Mouse (Mus musculus) urinary bladder, postnatal 36 days (tissue): ENCODE measurements around the gene Clec3a.
A peak's percentile ranks its signal among the peaks of the same experiment; 100 is the strongest.

Source experiments
- DNase-seq, 2 experiments: peaks; one replicate each; pipeline ENCODE4 v3.0.0; 2022; ENCODE audit warnings: low spot score in 2 of 2, mixed read lengths in 1 of 2

Gene Clec3a

GRCm38 (mm10) chr8:114458113-114458784 is 40.4 kb downstream of the Clec3a start:
- DNase-seq, result peak in 1 of 2 experiments; percentile 18

- DNase-seq, result no peak
These were observed 42.7 kb downstream of the Clec3a start for GRCm38 (mm10) chr8:114460600-114460999.

DNA sequence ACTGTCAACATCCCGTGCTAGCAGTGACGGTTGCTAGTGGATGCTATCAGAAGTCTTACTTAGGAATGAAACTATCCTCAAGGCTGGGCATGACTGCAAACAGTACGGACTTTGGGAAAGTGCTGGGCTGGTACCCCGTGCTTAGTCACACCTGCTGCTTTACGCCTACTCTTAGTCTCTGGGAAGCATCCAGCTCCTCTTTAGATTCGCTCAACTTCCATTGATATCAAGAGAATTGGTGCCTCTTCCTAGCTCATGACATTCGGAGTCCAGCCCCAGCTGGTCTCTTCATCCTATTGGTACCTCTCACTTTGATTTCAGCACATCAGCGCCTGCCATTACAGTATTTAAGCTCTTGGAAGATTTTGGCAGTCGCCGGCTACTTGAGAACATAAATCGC is 44.7 kb downstream of the Clec3a start:
- no peak for DNase-seq

DNA sequence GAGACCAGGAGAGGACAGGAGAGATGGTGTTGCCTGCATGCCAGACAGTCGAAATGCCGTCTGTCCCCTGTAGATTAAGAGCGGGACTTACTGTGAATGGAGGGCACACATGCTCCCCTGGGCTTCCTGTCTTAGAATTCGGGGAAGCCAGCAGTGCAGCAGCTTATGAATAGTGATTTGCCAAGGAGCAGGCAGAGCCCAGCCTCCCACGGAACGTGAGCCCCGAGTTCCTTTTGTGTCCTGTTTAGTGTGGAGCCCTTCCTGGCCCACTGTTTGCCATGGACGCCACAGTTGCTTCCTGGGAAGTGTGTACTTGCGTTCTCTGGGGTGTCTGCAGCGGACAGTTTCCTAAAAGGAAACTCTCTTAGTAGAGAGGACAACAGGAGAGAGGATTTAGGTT is 45.4 kb downstream of the Clec3a start:
- DNase-seq, result no peak

DNA sequence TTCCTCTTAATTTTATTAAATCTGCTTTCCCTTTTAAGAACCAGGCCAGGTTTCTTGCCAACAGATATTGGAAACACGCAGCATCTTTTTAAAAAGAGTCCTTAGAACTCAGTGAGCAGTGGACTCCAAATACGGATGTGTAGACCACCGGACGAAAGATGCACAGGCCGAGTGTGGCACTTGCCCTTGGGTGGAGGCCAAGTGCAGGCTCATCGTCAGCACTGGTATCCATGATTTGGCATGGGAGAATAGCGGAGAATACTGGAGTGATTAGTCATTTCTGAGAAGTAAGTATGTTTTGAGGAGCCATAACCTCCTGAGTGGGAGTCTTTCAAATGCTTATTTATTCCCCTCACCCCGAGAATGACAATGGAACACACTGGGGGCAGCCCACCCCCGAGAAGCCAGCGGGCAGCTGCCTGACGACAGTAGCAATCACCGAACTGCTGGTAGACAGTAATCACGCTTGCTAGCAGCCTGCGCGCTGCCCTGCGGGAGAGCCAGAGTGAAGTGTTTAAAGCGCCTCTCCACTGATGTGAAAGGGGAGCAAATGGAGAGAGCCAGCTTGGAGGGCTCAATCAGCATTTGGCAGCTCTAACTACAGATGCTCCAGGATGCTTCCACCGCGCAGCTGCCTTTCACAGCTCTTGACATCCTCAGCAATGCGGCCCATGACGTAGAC is 50.8 kb downstream of the Clec3a start:
- DNase-seq, result no peak

GRCm38 (mm10) chr8:114469208-114469590 is 51.3 kb downstream of the Clec3a start:
- DNase-seq, result no peak

GRCm38 (mm10) chr8:114473546-114473945 is 55.7 kb downstream of the Clec3a start:
- no peak for DNase-seq
